Mouse (Mus musculus) stomach, postnatal 0 days (tissue): ENCODE measurements around the gene Aipl1.
A peak's percentile ranks its signal among the peaks of the same experiment; 100 is the strongest.

Experiments used
- CTCF ChIP-seq: IDR thresholded peaks from 2 replicates; pipeline ENCODE4 v1.5.1; 2016; ENCODE audit warnings: antibody characterized with exemption, low read depth, mild to moderate bottlenecking, moderate library complexity
- EP300 ChIP-seq: optimal IDR thresholded peaks from 2 replicates; pipeline ENCODE3; 2016; ENCODE audit warnings: antibody characterized with exemption

DNA sequence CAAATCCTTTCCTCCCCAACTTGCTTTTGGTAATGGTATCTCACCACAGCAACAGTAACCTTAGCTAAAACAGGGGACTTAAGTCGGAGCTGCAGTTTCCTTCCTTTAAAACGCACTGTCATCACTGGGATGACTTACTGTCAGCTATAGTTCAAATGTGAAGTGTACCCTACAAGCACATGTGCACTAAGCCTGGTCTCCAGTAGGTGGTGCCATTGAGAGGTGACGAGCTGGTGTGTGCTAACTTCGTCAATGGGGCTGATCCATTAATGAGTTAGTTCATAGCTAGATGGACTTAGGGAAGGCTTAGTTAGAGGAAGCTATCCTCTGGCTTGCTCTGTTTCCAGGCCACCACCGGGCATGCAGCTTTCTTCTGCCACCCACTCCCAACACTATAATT lies 15.3 kb upstream of the Aipl1 start:
- TF ChIP-seq CTCF (peak; percentile 88), EP300 (no peak)
